Mouse (Mus musculus) brain, embryonic 14.5 days (tissue): ENCODE data around the gene Sync. TPM values are rescaled to one million over a fixed set of nuclear protein-coding genes. Genes with fewer than 3 reads are reported as not detected.

ENCODE experiments used
- DNase-seq: peaks from one replicate; pipeline ENCODE4 v3.0.0-alpha.2; 2011; ENCODE audit warnings: low read depth
- CTCF ChIP-seq: fragments of 200-500 bp; IDR thresholded peaks from 2 replicates; pipeline ENCODE4 v1.5.1; 2012; ENCODE audit warnings: inconsistent platforms, mild to moderate bottlenecking, moderate library complexity, borderline replicate concordance; ENCODE audit not compliant: insufficient read depth, insufficient read length; ENCODE audit errors: extremely low read depth
- POLR2A ChIP-seq: fragments of 200-500 bp; IDR thresholded peaks from 2 replicates; pipeline ENCODE4 v1.6.1; 2012; ENCODE audit warnings: mild to moderate bottlenecking, inconsistent platforms, borderline replicate concordance; ENCODE audit not compliant: poor library complexity, insufficient read depth, insufficient read length, severe bottlenecking; ENCODE audit errors: extremely low read depth
- polyA plus RNA-seq: library from polyadenylated mRNA; depleted of rRNA; stranded (reverse); fragments of >200 nt; gene quantifications from 2 replicates; pipeline ENCODE4 v1.2.3, GENCODE M21; 2012

The Sync gene
- polyA plus RNA-seq, 1 experiment, result 1.1 TPM

DNA sequence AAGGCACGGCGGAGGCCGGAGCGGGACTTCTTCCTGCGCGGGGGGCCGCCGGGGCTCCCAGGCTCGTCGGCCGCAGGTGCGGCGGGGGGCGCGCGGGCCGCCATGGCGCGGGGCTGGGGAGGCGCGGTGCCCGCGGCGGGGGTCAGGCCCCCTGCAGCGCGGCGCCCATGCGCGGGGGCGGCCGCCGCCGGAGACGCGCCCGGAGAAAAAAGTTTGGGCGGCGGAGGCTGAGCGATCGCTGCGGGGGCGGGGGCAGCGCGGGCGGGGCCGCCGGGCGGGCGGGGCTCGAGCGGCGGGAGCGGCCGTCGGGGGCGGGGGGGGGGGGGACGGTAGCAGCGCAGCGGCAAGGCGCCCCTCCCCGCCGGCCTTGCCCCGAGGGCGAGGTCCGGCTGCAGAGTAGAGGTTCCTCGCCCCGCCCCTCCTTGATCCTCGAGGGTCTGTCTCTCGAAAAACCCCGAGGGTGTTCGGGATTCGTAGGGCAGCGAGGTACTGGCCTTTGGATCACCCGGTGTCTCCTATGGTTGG lies 39.1 kb upstream of the Sync start:
- no peak for DNase-seq
- no peak for TF ChIP-seq POLR2A
- TF ChIP-seq CTCF, result no peak

DNA sequence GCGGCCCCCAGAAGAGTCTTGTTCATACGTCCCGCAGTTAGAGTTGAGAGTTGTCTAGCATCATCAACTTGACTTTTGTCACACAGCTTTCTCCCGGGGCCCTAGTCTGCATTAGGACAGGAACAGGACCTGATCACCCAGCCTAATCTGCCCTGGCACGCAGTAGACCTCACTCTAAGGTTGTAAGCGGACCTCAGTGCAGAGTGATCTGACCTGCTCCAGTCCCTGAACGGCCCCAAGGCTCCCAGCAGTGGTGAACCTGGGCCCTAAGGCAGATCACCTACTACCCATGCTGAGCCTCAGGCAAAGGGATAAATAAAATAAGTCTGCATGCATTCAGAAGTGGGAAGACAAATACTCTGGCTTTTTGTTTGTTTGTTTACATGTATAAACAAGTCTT lies 38.1 kb upstream of the Sync start:
- DNase-seq, result no peak
- TF ChIP-seq CTCF (no peak), POLR2A (no peak)

DNA sequence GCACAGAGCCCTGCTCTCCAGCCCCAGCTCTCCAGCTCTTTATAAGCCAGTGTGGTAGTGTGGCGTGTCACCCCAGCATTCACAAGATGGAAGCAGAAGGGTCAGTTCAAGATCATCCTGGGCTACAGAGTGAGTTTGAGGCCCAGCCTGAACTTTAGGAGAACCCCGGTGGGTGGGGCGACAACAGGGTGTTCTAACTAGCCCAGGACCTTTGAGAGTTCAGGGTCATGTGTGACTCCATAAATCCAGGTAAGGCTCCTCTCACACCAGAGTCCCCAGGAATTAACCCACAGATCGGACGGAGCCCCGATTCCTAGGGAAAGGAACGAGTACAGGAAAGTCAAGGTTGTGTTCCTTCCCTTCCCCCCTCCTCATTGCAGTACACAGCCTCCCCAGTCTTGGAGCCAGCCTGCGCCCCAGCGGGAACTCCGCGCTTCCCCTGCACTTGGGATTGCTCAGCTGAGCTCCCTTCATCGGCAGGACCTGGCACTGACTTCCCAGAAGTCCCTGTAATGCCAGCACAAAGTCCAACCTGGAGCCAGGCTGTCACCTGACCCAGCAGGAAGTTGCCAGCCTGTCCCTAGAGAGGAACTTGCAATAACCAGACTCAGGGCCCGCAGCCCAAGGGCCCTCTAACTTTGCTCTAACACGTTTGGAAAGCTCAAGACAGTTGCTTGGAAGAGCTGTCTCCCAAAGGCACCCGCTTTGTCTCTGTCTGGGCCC lies 36.5 kb upstream of the Sync start:
- TF ChIP-seq POLR2A, result no peak
- DNase-seq, result peak; percentile 34

DNA sequence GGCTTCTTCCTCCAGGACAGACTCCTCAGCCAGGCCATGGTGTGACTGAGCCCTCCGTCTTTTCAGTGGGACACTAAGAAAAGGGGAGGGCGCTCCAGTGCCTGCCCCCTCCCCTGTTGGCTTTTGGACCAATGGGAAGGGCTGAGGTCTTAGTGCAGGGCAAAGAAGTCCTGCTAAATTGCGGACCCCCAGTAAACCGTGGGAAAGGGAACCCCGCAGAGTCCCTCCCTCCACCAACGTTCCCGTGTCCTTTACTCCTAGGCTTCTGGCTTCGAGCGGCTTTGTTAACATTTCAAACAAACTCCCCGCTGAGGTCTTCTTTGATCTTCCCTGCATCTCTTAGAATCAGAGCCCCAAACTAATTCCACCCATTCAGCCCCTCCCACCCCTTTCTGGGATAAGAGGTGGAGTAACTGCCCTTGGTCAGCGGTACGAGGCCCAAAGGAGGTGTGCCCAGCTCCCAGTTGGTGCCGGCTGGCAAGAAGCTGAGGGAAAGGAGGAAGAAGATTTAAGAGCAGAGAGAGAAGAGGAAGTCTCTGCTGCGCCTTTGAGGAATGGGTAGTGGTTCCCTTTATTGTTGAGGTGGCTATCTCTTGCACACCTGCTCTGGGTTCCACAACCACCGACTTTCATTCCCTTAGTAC lies 35.8 kb upstream of the Sync start:
- TF ChIP-seq CTCF, result no peak
- TF ChIP-seq POLR2A, result no peak
- peak; percentile 67 for DNase-seq

DNA sequence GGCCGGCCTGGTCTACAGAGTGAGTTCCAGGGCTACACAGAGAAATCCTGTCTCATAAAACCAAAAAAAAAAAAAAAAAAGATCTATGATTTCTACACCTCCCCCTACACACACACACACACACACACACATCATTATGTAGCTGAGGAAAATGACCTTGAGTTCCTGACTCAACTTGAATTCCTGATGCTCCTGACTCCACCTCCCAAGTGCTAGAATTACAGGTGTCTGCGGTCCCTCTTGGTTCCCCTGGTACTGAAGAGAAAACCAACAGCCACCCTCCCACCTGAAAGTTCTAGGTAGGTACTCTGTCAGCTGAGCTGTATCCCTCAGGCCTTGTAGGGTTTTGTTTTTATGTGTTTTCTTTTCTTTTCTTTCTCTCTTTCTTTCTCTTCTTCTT lies 34.9 kb upstream of the Sync start:
- DNase-seq, result no peak
- TF ChIP-seq CTCF (no peak), POLR2A (no peak)

DNA sequence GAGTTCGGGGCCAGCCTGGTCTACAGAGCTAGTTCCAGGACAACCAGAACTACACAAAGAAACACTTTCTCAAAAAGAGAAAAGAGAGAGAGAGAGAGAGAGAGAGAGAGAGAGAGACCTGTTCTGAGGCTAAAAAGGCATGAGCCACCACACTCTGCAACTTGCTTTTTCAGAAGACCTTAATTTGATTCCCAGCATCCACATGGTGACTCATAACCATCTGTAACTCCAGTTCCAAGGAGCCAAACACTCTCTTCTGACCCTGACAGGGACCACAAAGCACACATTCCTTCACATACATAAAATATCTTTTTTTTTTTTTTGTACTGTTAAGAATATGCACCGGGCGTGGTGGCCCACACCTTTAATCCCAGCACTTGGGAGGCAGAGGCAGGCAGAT lies 32.8 kb upstream of the Sync start:
- DNase-seq, result no peak
- no peak for TF ChIP-seq CTCF
- TF ChIP-seq POLR2A, result no peak

DNA sequence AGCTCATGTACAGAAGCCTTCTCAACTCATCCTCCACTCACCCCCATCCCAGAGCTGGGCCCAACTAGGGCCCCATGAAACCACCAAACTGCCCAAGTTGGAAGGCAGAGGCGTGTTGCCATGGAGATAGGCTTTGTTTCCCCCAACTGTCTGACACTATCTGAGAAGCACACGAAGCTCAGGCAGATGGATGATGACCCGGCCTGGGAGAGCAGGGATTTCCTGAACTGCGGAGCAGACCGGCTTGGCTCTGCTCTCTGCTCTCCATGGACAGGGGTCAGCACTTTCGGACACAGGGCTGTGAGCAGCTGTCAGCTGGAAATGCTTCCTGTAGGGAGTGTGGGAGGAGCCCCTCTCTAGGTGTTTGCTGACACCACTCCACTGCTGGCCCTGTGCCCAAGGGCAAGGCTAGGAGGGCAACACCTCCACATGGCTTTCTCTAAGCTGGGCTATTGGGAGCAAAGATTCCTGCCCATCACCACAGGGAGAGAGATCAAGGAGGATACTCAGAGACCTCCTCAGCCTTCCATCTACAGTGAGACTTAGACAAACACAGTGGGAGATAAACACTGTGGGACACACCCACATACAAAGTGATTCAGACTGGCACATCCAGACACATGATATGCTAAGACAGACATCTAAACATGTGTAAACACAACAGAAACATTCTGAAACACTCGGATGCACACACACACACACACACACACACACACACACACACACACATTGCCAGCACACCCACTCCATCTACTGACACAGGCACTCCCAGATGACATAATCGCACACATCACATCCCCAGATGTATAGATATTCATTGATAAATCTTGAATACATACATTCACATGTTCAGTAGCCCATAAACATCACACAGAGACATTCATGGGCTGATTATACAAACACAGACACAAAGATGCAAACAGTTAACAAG lies 30.7 kb upstream of the Sync start:
- DNase-seq, result peak; percentile 34
- no peak for TF ChIP-seq POLR2A
- TF ChIP-seq CTCF, result no peak

DNA sequence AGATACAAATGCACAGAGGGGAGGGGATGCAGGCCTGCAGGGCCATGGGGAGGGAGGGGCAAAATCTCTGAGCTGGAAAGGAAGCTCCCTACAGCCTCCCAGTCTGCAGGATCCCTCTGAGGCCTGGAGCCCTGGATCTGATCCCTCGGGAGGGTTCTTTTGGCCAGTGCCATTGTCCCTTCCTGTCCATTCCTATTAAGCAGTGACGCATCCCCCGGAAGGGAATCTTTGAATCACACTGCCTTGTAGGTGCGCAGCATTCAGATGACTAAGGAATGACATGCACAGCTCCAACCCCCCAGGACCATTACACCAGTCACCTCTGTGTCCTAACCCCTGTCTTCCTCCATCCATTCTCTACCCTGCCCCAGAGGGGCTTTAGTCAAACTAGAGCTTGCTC lies 28.3 kb upstream of the Sync start:
- DNase-seq, result no peak
- TF ChIP-seq CTCF (no peak), POLR2A (no peak)

DNA sequence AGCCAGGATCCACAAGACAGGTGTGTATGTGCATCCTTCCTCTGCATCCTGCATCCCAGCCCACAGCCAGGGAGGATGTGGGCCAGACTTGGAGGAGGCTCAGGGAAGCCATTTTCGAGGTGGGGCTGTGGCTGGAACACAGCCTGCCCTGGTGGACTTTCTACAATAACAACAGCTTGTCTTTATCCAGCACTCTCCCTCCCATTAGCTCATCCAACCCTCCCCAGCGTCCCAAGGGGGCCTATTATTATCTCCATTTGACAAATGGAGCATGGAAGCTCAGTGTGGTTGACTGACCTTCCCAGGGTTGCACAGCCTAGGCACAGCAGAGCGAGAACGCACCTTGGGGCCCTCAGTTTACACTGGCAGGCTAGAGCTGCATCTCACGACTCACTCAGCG lies 26.7 kb upstream of the Sync start:
- TF ChIP-seq CTCF, result no peak
- TF ChIP-seq POLR2A, result no peak
- DNase-seq, result peak; percentile 29

DNA sequence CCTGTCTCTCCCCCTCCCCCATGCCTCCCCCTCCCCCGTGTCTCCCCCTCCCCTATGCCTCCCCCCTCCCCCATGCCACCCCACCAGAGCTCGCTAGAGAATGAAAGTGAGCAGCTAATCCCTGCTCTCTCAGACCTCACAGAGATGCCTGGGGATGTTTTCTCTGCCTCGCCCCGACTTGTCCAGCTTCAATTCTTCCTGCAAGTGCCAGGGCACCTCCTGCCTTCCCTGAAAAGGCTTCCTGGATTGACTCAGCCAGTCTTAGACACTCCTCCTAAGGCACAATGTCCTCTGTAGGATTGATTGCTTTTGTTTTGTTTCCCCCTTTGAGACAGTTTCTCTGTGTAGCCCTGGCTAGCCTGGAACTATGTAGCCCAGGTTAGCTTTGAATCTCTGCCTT lies 26.2 kb upstream of the Sync start, which contains the start of gene C77080:
TSS of gene C77080 (minus strand) at position 209 of the 400 bp plus-strand sequence.
- TF ChIP-seq POLR2A, result no peak
- no peak for TF ChIP-seq CTCF
- no peak for DNase-seq
